Mouse (Mus musculus): ENCODE measurements around the gene Lman1l.
A peak's percentile ranks its signal among the peaks of the same experiment; 100 is the strongest.

Gene Lman1l

GRCm38 (mm10) chr9:57618854-57619253, 1.7 kb downstream of the Lman1l start:
- DNase-seq (ENCODE audit: low spot score in 2 of 2), result no peak

- DNase-seq (ENCODE audit: low spot score in 2 of 2), result no peak
Measured at GRCm38 (mm10) chr9:57617556-57618169, 2.9 kb downstream of the Lman1l start.

DNA sequence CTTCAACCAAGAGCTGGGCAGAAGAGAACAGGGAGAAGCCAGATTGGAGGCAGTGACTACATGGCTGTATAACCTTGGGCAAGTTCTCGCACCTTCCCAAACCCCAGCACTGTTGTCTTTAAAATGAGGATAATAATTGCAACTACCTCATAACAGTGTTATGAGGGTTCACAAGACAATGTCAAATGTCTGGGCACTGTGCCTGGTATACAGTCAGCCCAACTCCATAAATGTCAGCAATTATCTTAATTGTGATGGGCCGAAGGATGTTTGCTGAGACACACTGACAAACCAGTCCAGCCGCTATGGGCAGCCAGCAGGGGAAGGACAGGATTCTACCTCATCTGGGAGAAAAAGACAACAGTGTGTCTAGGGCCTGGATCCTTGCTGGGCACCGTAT, 5.8 kb downstream of the Lman1l start:
- DNase-seq (ENCODE audit: low spot score in 2 of 2), result no peak

GRCm38 (mm10) chr9:57613975-57614374, 6.6 kb downstream of the Lman1l start:
- no peak for DNase-seq (ENCODE audit: low spot score in 2 of 2)

DNA sequence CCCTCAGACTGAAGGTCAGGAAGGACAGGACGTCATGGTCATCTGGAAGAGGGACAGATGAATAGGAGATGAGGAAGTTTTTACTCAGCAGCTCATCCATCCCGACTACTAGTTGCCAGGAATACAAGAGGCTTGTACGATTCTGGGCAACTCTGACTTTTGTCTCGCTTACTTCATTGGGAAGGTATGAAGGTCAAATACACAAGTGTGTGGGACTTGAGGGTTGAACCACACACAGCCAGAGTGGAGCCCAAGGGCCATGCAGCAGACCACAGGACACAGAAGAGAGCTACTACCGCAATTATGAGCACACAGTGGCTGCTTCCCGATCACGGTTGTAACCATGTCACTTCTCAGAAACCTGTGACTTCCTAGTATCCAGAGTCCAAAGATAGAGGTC, 8.0 kb downstream of the Lman1l start:
- no peak for DNase-seq (ENCODE audit: low spot score in 2 of 2)

DNA sequence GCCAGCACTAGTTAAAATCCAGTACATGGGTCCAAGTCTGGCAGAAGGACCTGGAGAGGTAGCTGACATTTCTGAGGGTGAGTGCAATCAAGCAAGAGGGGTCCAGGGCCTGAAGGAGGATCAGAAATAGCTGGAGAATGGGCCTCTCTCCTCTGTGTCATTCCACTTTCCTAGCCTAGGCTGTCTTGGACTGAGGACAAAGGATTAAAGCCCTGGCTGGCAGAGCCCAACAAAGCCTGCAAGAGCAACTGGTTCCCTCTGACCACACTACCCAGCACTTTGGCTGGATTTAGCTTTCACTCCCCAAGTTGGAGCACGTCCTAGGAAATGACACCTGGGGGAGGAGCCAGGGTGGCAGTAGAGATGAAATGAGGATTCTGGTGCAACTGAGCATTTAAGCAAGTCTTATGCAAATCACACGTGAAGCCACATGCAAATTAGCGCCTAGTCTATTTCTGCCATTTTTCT, 10.2 kb downstream of the Lman1l start:
- DNase-seq (ENCODE audit: low spot score in 2 of 2), result no peak

DNA sequence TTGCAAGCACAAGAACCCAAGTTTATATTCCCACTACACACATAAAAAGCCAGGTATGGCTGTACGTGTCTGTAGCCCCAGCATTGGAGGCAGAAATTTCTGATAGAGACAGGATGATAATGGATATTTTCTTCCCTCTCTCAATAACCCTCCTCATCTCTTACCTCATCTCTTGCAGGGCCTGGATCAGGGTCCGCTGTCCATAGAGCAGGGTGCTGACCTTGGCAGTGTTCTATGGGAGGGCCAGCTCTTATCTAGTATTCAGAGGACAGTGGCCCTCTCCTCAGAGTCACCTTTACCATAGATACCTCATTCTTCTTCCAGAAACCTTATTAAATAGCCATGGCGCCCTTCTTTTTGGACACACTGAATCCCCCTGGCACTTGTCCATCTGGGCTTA, 10.8 kb downstream of the Lman1l start:
- no peak for DNase-seq (ENCODE audit: low spot score in 2 of 2)

DNA sequence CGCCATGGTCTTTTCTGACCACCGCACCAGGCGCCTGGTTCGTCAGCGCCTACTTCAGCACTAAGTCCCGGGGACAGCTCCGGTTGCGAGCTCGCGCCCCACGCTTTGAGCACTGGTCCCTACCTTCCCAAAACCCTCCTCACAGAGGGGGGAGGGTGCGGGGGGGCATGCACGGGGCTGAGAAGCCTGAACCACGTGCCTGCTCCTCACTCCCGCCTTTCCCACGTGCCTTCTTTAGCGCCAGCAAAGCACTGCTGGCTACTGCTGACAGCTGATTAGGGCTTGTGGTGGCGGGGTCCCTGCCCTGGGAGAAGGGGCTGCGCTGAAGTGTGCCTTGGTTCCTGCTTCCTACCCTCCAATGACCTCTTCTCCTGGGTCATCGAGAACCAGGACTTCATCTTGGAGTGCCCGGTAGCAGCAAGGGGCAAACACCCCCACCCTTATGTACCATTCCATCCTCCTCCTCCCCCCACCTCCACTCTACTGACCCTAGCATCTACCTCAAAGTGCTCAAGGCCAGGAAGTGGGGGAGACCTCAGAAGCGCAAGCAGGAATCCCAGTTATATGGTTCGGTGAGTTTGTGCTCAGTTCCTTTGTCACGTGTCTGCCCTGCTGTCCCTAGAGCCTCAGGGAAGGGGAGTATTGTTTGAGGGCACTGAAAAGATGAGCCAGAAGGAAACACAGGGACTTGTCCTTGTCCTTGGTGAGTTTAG, 14.3 kb downstream of the Lman1l start, which contains the start of gene Cplx3:
Cplx3 (minus strand) TSS at position 143 of the 713 bp plus-strand sequence.
- DNase-seq (ENCODE audit: low spot score in 2 of 2), result no peak

DNA sequence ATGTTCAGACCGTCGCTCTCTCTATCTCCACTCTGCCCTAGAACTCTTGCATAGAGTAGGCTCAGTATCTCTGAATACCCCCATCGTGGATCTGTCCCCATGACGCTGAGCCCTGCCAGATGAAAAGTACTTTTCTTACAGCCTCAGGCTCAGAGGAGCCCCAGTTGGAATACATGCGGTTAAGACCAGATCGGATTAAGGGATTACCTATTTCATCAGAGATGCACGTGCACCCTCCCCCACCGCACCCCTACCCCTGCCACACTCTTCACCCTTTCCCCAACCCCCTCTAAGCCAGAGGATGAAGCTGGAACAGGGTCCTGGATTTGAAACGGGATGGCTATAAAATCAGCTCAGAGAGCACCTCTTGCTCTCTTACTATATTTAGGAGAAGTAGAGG, 15.1 kb downstream of the Lman1l start:
- DNase-seq (ENCODE audit: low spot score in 2 of 2), result no peak

DNA sequence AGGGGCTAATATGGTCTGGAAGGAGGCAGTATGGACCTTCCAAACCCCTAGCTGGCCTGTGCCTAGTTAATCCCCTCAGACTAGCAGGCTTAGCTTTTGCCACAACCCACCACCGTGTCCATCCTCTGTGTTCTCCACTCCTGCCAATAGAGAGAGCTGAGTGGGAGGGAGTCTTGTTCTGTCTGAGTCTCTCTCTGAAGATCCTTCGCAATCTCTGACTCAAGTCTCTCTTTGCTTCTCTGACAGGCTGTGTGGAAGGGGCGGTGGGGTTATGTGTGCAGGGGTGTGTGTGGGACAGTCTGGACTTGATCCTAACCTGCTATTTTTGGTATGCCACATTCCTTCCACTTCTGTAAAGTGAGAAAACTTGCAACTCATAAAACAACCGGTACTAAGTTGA, 15.7 kb downstream of the Lman1l start:
- DNase-seq (ENCODE audit: low spot score in 2 of 2), result no peak

DNA sequence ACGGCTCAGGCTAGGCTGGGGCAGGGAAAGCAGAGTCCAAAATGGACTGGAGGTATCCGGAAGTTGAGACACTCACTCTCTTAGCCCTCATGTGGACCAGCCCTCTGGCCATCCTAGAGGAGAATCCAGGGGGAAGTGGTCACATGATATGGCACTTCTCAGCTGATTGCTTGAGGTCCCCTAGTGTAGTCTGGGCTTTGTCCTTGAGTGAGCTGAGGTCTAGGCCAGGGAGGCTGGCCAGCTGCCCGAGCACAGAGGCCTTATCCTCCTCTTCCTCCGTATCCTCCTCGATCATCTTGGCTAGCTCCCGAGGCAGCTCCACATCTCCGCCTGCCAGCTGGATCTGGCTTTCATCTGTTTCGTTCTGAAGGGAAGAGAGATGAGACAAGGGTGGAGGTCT, 18.5 kb downstream of the Lman1l start:
- no peak for DNase-seq (ENCODE audit: low spot score in 2 of 2)

DNA sequence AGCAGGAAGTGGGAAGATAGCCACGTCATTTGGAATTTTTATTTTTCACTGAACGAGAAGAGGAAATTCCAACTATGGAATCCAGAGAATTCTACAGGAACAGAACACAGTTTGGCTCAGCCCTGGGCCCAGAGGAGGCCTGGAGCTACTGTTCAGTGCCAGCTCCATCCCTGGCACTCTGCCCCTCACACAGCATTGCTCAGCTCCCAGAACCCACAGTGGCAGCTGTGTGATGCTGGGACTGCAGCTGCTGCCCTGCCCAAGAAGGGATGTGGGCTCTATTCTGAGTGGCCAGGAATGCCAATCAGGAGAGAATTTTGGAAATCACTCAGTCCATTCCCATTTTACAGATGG, 19.2 kb downstream of the Lman1l start:
- DNase-seq (ENCODE audit: low spot score in 2 of 2), result peak in 1 of 2 experiments; percentile 49

DNA sequence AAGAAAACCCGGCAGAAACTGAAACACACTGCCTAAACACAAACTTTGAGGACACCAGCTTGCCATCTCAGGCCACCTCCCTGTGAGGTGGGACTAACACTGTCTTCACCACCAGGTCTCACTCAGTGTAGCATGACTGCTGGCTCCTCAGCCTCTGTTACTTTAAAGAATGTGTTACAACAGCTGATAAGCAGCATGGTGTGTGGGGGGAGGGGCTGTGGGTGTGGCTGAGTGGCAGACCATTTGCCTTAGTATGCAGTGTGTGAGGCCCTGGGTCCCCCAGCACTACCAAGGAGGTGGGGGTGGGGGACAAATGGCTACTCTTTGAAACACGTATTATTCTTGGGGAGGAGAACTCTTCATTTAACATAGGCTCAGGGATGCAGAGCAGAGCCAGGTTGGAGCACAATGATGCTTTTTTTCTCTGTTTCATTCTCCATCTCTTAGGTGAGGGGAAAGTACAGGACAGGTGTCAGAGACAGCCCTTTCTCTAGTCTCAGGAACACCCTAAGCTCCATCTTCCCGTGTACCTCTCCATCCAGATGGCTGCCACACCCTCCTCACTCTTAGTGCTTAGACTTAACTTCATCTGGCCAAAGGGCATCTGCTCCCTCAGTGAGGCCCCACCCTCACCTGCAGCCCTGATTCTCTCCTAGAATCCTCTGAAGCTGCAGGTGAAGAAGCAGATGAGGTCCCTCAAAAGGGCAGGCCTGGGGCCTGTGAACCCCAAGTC, 19.8 kb downstream of the Lman1l start:
- DNase-seq (ENCODE audit: low spot score in 2 of 2), result no peak

DNA sequence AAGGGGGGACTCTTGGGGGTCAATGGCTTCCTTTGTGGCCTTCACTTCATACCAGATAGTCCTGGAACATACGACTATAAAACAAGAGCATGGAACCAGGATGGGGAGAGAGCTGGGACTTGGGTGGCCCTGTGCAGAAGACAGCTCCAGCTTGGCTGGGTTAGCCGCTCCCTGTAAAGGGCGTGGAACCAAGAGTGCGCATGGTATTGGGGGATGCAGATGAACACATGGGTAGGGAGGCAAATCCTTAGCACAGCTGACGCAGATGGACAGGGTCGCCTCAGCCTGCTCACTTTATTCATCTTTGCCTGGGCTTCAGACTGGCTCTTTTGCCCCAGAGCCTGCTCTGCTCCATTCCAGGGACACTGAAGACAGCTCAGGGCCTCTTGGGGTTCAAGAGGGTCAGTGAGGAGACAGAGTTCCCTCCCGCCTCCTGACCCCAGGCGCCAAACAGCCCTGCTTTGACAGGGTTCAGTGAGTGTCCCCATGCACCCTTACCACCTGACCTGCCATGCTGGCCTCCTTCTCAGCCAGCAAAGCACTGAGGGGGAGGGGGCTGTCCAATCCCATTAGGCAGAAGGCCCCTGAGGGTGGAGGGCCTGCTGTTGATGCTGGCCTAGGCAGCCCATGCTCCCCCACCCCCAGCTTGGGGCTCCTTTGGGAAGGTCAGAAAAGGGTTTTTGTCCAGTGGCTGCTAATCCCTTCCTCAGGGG, 21.6 kb downstream of the Lman1l start:
- DNase-seq (ENCODE audit: low spot score in 2 of 2), result no peak

DNA sequence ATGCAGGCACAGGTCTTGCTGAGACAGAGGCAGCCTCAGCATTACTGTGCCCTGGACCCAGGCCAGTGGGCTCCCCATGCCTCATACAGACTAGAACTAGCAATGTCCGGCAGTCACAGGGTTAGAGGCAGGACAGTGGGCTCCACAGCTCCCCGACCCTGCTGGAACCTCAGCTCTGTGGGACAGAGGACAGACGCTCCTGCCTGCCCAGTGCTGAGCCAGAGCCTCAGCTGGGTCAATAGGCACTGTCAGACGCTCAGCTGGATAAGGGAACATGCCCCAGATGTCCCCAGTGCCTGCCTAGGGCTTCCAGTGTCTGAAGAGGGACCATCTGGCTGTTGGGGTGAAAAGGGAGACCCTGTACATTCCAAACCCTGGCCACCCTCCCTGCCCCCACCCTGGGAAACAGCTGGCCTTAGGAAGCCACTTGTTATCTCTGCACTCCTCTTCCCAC, 22.6 kb downstream of the Lman1l start:
- no peak for DNase-seq (ENCODE audit: low spot score in 2 of 2)

GRCm38 (mm10) chr9:57597265-57597664, 23.3 kb downstream of the Lman1l start:
- DNase-seq (ENCODE audit: low spot score in 2 of 2), result no peak

GRCm38 (mm10) chr9:57594174-57594509, 26.4 kb downstream of the Lman1l start:
- DNase-seq (ENCODE audit: low spot score in 2 of 2), result no peak

- DNase-seq (ENCODE audit: low spot score in 2 of 2), result no peak
Measured at GRCm38 (mm10) chr9:57593454-57594173, 27.0 kb downstream of the Lman1l start.

DNA sequence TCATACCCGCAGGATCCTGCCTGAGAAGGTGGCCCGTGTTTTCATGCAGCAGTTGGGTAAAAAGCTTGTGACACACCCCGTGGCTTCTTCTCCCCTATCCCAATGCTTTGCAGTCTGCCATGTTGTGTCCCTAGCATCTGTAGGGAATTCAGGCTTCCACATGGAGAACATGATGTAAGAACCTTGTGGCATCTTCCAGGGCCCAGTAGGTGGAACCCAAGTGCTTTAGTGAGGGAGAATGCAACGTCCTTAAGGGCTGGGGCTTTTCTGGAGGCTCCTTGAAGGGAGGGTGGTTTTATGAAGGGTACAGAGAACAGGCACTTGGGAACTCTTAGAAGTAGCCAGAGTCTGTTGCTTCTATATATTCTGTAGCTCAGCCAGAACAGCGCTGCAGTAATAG, 29.8 kb downstream of the Lman1l start:
- no peak for DNase-seq (ENCODE audit: low spot score in 2 of 2)

DNA sequence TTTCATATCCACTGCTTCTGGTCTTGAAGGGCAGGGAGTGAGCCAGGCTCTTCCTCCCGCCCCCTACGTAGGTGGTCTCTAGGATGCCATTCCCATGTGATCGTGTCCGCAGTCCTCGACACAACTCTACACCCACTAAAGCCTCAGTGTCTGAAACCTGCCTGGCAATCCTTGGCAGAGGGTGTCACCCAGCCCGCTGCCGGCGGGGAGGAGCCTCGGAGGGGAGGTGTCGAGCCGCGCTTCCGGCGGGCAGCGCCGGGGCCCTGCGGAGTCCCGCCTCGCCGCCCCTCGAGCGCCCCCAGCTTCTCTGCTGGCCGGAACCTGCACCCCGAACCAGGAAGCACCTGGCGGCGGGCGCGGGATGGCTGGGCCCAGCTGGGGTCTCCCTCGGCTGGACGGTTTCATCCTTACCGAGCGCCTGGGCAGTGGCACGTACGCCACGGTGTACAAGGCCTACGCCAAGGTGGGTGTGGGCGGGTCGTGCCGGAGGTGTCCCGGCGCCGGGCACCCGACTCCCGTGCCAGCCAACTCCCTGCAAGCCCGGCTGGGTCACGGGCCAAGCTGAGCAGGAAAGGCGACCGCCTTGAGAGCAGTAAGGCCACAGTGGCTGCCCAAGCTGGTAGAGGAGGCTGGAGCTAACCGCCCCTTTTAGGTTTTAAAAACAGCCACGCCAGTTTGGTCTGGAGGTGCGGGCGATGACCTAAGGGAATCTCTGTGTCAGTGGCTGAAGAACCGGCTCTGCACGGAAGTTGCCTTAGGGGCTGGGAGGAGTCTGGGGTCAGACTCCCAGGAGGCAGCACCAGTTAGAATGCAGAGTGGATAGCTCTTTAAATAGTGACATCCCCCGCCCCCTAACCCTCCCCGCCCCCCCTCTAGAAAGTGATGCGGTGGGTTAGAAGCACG, 31.1 kb downstream of the Lman1l start, which contains the start of gene Ulk3:
Ulk3 (plus strand) TSS at position 229 of the 903 bp plus-strand sequence.
- DNase-seq (ENCODE audit: low spot score in 2 of 2), result peak; percentile 67 to 77
